Mouse (Mus musculus): ENCODE data around the gene Nectin2. TPM values are rescaled to one million over a fixed set of nuclear protein-coding genes. Genes with fewer than 3 reads are reported as not detected.
A peak's percentile ranks its signal among the peaks of the same experiment; 100 is the strongest.

The Nectin2 gene
- polyA plus RNA-seq, 1 experiment from 2014 or later = 55.3 TPM

DNA sequence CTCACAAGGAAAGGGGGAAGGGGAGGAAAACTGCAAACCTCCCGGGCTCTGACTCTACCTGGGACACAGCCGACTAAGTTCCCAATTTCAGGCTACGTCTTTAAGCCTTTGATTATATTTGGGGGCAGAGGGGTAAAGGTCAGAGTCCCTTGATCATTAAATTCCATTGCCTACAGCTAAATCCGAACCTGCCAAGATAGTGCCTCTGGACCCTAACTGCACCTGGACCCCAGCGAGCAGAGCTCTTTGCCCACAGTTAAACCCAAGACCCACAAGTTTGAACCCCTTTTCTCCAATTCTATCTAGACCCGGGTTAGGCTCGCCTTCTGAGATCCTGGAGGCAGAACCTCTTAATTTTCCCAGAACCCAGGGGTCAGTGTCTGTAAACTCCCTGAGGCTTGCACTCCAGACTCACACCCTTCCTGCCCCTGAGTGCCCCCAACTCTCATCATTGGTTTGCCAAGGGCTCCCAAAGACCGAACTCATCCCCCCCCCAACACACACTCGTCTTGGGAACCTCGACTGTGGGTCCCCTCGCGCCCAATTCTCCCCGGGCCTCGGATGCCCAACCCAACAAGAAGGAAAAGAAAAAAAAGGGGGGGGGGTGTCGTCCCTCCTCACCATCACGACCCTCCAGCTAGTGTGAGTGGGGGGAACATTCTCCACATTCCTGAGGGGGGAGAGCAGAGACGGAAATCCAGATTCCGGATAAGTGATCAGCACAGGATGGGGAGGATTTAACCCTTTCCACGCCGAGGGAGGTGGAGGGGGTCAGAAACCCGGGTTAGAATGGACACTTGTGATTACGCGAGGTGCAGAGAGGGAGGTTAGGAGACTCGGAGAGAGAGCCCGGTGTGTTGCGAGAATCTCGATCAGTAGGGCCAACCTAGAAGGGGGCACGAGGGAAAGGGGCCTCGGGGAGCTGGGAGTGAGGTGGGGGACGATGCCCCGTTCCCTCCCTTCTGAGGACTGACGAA, 1.8 kb downstream of the Nectin2 start:
- peaks cover 32% of the 10 kb centered on the region for H3K4me1 ChIP-seq (ENCODE audit: control insufficient read depth, insufficient read depth, low read length)
- no peaks in the 10 kb centered on the region for H3K36me3 ChIP-seq (ENCODE audit: control insufficient read depth, insufficient read depth, low read length)
- peak overlapping the region; percentile 86 for H3K27ac ChIP-seq (ENCODE audit: low read length)
- no peaks in the 10 kb centered on the region for H3K9me3 ChIP-seq (replicated peaks; ENCODE audit: control insufficient read depth, low read length, poor library complexity, severe bottlenecking)
- peak overlapping the region; percentile 89 for H3K4me2 ChIP-seq (ENCODE audit: low read length)
- WGBS = 1% methylated on average over 31 of the region's 32 CpGs
- peak; percentile 26 for ATAC-seq
- H3K27me3 ChIP-seq (ENCODE audit: control insufficient read depth, insufficient read depth, low read depth, low read length) = no peaks in the 10 kb centered on the region
- peak overlapping the region; percentile 96 for H3K9ac ChIP-seq (ENCODE audit: low read depth, low read length)
- peak overlapping the region; percentile 89 for H3K4me3 ChIP-seq (ENCODE audit: low read depth, low read length)

- H3K27me3 ChIP-seq (ENCODE audit: control insufficient read depth, insufficient read depth, low read depth, low read length) = no peaks in the 10 kb centered on the region
- no peaks in the 10 kb centered on the region for H3K36me3 ChIP-seq (ENCODE audit: control insufficient read depth, insufficient read depth, low read length)
- H3K4me3 ChIP-seq (ENCODE audit: low read depth, low read length) = peak overlapping the region; percentile 89
- 5% methylated on average over 25 of the region's 25 CpGs for WGBS
- ATAC-seq = no peak
- H3K9me3 ChIP-seq (replicated peaks; ENCODE audit: control insufficient read depth, low read length, poor library complexity, severe bottlenecking) = no peaks in the 10 kb centered on the region
- peak overlapping the region; percentile 89 for H3K4me2 ChIP-seq (ENCODE audit: low read length)
- H3K4me1 ChIP-seq (ENCODE audit: control insufficient read depth, insufficient read depth, low read length) = peaks cover 32% of the 10 kb centered on the region
- no peak overlapping the region for H3K27ac ChIP-seq (ENCODE audit: low read length)
- H3K9ac ChIP-seq (ENCODE audit: low read depth, low read length) = peak overlapping the region; percentile 96
Measured at GRCm38 (mm10) chr7:19747420-19748218, 2.7 kb downstream of the Nectin2 start.

DNA sequence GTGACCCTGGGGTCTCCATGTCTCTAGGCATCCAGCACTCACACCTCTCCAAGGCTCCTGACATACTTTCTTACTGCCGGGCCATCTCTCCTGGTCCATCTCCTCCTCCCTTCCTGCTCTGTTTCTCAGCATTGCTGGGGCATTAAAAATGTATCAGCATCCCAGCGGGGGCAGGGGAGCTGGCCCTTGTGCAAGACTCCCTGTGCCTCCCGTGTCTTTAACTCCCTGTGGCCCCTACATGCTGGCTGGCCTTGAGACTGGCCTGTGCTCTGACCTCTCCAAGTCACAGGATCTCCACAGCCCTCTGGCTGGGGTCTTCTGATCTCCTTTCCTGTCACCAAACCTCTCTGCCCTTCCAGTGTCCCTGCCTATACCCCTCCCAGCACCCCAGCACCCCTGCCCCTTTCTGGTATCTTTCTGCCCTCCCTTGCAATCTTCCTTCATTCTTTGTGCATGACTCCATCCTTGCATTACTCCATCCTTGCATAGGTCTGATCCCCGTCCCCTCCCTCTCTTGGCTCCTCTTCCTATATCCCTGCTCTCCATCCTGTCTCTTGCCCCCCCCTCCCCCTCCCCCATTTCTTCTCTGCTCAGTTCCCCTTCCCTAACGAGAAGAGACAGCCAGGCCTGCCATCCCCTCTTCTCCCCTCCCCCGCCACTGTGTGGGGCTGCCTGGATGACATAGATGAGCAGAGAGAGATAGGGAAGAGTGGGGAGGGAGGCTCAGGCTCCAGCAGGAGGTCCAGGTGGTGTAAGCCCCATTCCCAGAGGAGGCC, 3.7 kb downstream of the Nectin2 start:
- peak overlapping the region; percentile 89 for H3K4me2 ChIP-seq (ENCODE audit: low read length)
- WGBS = 26% methylated on average over 6 of the region's 6 CpGs

DNA sequence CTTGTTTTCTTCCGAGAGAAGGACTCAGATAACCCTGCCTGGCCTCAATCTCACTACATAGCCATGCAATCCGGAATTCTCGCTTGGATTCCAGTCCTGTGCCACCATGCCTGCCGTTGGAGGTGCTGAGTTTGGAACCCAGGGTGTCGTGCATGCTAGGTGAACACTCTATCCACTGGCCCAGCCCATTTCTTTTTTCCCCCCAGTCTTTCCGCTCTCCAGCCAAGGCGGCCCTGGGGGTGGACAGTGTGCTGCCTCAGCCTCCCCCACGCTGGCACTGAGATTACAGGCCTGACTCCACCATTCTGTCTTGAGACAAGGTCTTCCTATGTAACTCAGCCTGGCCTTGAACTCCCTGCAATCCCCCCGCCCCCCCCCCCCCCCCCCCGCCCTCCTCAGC, 4.3 kb downstream of the Nectin2 start:
- Histone ChIP-seq H3K36me3 (ENCODE audit: control insufficient read depth, insufficient read depth, low read length) (peaks cover under 1% of the 10 kb centered on the region; the same call in 1 of the 2 replicates), H3K27ac (ENCODE audit: low read length) (no peak overlapping the region), H3K9ac (ENCODE audit: low read depth, low read length) (no peak overlapping the region), H3K9me3 (replicated peaks; ENCODE audit: control insufficient read depth, low read length, poor library complexity, severe bottlenecking) (no peaks in the 10 kb centered on the region), H3K4me3 (ENCODE audit: low read depth, low read length) (no peak overlapping the region), H3K4me1 (ENCODE audit: control insufficient read depth, insufficient read depth, low read length) (peaks cover 35% of the 10 kb centered on the region), H3K27me3 (ENCODE audit: control insufficient read depth, insufficient read depth, low read depth, low read length) (no peaks in the 10 kb centered on the region), H3K4me2 (ENCODE audit: low read length) (no peak overlapping the region)
- WGBS = 88% methylated on average over 8 of the region's 10 CpGs
- ATAC-seq = no peak

More for the DNA sequence above, 3.7 kb downstream of the Nectin2 start:
- no peaks in the 10 kb centered on the region for H3K36me3 ChIP-seq (ENCODE audit: control insufficient read depth, insufficient read depth, low read length)
- no peak overlapping the region for H3K4me3 ChIP-seq (ENCODE audit: low read depth, low read length)
- no peaks in the 10 kb centered on the region for H3K9me3 ChIP-seq (replicated peaks; ENCODE audit: control insufficient read depth, low read length, poor library complexity, severe bottlenecking)
- no peak for ATAC-seq
- H3K4me1 ChIP-seq (ENCODE audit: control insufficient read depth, insufficient read depth, low read length) = peaks cover 35% of the 10 kb centered on the region
- no peak overlapping the region for H3K27ac ChIP-seq (ENCODE audit: low read length)
- H3K9ac ChIP-seq (ENCODE audit: low read depth, low read length) = peak overlapping the region; percentile 25
- H3K27me3 ChIP-seq (ENCODE audit: control insufficient read depth, insufficient read depth, low read depth, low read length) = no peaks in the 10 kb centered on the region

DNA sequence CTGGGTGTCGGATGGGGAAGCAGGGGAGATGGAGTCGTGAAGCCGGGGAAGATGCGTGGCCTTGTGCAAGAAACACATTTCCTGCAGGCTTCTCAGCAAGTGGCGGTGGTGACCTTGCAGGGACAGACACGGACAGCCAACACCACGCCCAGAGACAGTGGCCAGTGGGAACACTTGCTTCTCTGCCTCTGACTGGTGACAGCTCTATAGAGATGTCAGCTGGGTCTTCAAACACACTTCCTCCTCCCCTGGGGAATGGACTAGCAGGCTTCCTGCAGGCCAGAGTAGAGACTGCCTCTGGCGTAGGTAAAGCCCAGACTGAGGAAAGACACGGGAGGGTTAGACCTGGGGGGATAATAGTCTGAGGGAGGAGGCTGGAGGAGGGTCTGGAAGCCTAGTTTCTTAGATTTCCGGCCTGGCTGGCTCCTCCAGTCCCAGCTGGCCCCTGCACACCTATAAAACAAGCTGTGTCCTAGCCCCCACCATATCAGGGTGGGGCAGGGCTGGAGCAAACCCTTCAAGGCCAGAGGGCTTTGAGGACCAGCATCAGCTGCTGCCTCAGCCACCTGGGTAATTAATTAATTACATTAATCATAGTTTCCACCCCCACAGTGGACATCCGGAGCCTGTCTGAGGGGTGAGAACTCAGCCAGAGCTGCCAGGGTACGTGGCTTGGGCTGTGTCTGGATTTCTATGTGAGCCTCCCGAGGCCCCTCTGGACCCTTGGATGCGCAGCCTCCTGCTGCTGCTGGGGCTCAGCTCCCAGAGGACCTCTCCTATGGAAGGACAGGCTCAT, 5.5 kb downstream of the Nectin2 start:
- H3K4me3 ChIP-seq (ENCODE audit: low read depth, low read length) = no peak overlapping the region
- 74% methylated on average over 14 of the region's 14 CpGs for WGBS
- no peak for ATAC-seq
- no peaks in the 10 kb centered on the region for H3K27me3 ChIP-seq (ENCODE audit: control insufficient read depth, insufficient read depth, low read depth, low read length)
- no peaks in the 10 kb centered on the region for H3K9me3 ChIP-seq (replicated peaks; ENCODE audit: control insufficient read depth, low read length, poor library complexity, severe bottlenecking)
- H3K9ac ChIP-seq (ENCODE audit: low read depth, low read length) = peak overlapping the region; percentile 6; the same call in 1 of the 2 replicates
- H3K27ac ChIP-seq (ENCODE audit: low read length) = no peak overlapping the region
- peaks cover 5% of the 10 kb centered on the region for H3K36me3 ChIP-seq (ENCODE audit: control insufficient read depth, insufficient read depth, low read length)
- H3K4me2 ChIP-seq (ENCODE audit: low read length) = no peak overlapping the region
- H3K4me1 ChIP-seq (ENCODE audit: control insufficient read depth, insufficient read depth, low read length) = peaks cover 30% of the 10 kb centered on the region

GRCm38 (mm10) chr7:19743791-19744190, 6.5 kb downstream of the Nectin2 start:
- Histone ChIP-seq H3K27ac (ENCODE audit: low read length) (no peak overlapping the region), H3K27me3 (ENCODE audit: control insufficient read depth, insufficient read depth, low read depth, low read length) (no peaks in the 10 kb centered on the region), H3K4me1 (ENCODE audit: control insufficient read depth, insufficient read depth, low read length) (peaks cover 30% of the 10 kb centered on the region), H3K4me3 (ENCODE audit: low read depth, low read length) (no peak overlapping the region), H3K4me2 (ENCODE audit: low read length) (no peak overlapping the region), H3K36me3 (ENCODE audit: control insufficient read depth, insufficient read depth, low read length) (peaks cover 5% of the 10 kb centered on the region), H3K9ac (ENCODE audit: low read depth, low read length) (no peak overlapping the region), H3K9me3 (replicated peaks; ENCODE audit: control insufficient read depth, low read length, poor library complexity, severe bottlenecking) (no peaks in the 10 kb centered on the region)
- ATAC-seq = no peak
- WGBS = 92% methylated on average over 6 of the region's 6 CpGs

- Histone ChIP-seq H3K9ac (ENCODE audit: low read depth, low read length) (no peak overlapping the region), H3K27me3 (ENCODE audit: control insufficient read depth, insufficient read depth, low read depth, low read length) (no peaks in the 10 kb centered on the region), H3K36me3 (ENCODE audit: control insufficient read depth, insufficient read depth, low read length) (peaks cover 7% of the 10 kb centered on the region), H3K4me2 (ENCODE audit: low read length) (no peak overlapping the region), H3K4me1 (ENCODE audit: control insufficient read depth, insufficient read depth, low read length) (peaks cover 17% of the 10 kb centered on the region), H3K27ac (ENCODE audit: low read length) (no peak overlapping the region), H3K9me3 (replicated peaks; ENCODE audit: control insufficient read depth, low read length, poor library complexity, severe bottlenecking) (no peaks in the 10 kb centered on the region), H3K4me3 (ENCODE audit: low read depth, low read length) (no peak overlapping the region)
- WGBS = 55% methylated on average over 5 of the region's 5 CpGs
- ATAC-seq = no peak
Measured at GRCm38 (mm10) chr7:19742468-19742867, 7.8 kb downstream of the Nectin2 start.
